Mouse (Mus musculus) neural tube, embryonic 11.5 days (tissue): Measurements from ENCODE around the gene Col9a2. TPM values are rescaled to one million over a fixed set of nuclear protein-coding genes. Genes with fewer than 3 reads are reported as not detected.

Source experiments
- ATAC-seq: fragments of 200-750 bp; cut with Nextera tagmentation; 2 replicates; pipeline ENCODE4 v1.8.0; 2017; ENCODE audit warnings: moderate number of reproducible peaks, mild to moderate bottlenecking, moderate TSS enrichment, moderate library complexity; ENCODE audit not compliant: insufficient read depth, low FRiP score, low TSS enrichment
- DNase-seq: peaks from one replicate; pipeline ENCODE4 v3.0.0-alpha.2; 2015; ENCODE audit warnings: low spot score
- H3K27ac ChIP-seq: fragments of 300-500 bp; sonication (generic); 2 replicates; pipeline ENCODE4 v1.5.1; 2014; ENCODE audit warnings: low read depth, mild to moderate bottlenecking, low read length
- H3K27me3 ChIP-seq: fragments of 300-500 bp; sonication (generic); 2 replicates; pipeline ENCODE4 v1.6.1; 2014; ENCODE audit warnings: mild to moderate bottlenecking, low read length, mixed read lengths; ENCODE audit not compliant: control insufficient read depth, insufficient read depth
- H3K36me3 ChIP-seq: fragments of 300-500 bp; sonication (generic); 2 replicates; pipeline ENCODE4 v1.6.1; 2014; ENCODE audit warnings: mild to moderate bottlenecking, low read length, moderate library complexity, mixed read lengths; ENCODE audit not compliant: control insufficient read depth, insufficient read depth
- H3K4me1 ChIP-seq: fragments of 300-500 bp; sonication (generic); 2 replicates; pipeline ENCODE4 v1.6.1; 2014; ENCODE audit warnings: low read length, mixed read lengths; ENCODE audit not compliant: control insufficient read depth, insufficient read depth
- H3K4me2 ChIP-seq: fragments of 300-500 bp; sonication (generic); 2 replicates; pipeline ENCODE4 v1.6.1; 2014; ENCODE audit warnings: low read depth, mild to moderate bottlenecking, moderate library complexity
- H3K4me3 ChIP-seq: fragments of 300-500 bp; sonication (generic); 2 replicates; pipeline ENCODE4 v1.5.1; 2014; ENCODE audit warnings: low read depth, low read length
- H3K9ac ChIP-seq: fragments of 300-500 bp; sonication (generic); 2 replicates; pipeline ENCODE4 v1.6.1; 2014; ENCODE audit warnings: mild to moderate bottlenecking, low read length
- H3K9me3 ChIP-seq: fragments of 300-500 bp; sonication (generic); 2 replicates; pipeline ENCODE4 v1.6.1; 2016; ENCODE audit warnings: low read length; ENCODE audit not compliant: control insufficient read depth
- WGBS: fragments of 180-500 bp; shearing (Covaris S2); extraction: QIAGEN DNeasy Blood & Tissue Kit; methylation state at CpG from one replicate; pipeline ENCODE4 v1.1.7; 2014; 5-methylcytosine and 5-hydroxymethylcytosine counted together
- polyA plus RNA-seq: library from polyadenylated mRNA; unstranded; fragments of >200 nt; fragmentation: Nextera tagmentation; extraction: Ambion mirVana; gene quantifications from 2 replicates; pipeline ENCODE4 v1.2.1, GENCODE M21; 2014

The Col9a2 gene
- polyA plus RNA-seq, 1 experiment from 2014 or later = 8.5 TPM

GRCm38 (mm10) chr4:121028659-121029392, 10.4 kb upstream of the Col9a2 start:
- no peak overlapping the region for H3K9ac ChIP-seq
- ATAC-seq = no peak
- no peaks in the 10 kb centered on the region for H3K9me3 ChIP-seq
- no peaks in the 10 kb centered on the region for H3K36me3 ChIP-seq
- H3K4me3 ChIP-seq = no peak overlapping the region
- peak; percentile 76 for DNase-seq
- WGBS = 30% methylated on average over 14 of the region's 14 CpGs
- no peaks in the 10 kb centered on the region for H3K27me3 ChIP-seq
- no peak overlapping the region for H3K27ac ChIP-seq
- no peaks in the 10 kb centered on the region for H3K4me1 ChIP-seq
- no peak overlapping the region for H3K4me2 ChIP-seq

GRCm38 (mm10) chr4:121029632-121030031, 9.6 kb upstream of the Col9a2 start:
- no peak for DNase-seq
- H3K27ac ChIP-seq = no peak overlapping the region
- no peaks in the 10 kb centered on the region for H3K27me3 ChIP-seq
- no peak overlapping the region for H3K9ac ChIP-seq
- no peak overlapping the region for H3K4me2 ChIP-seq
- no peaks in the 10 kb centered on the region for H3K9me3 ChIP-seq
- H3K36me3 ChIP-seq = no peaks in the 10 kb centered on the region
- WGBS = 78% methylated on average over 3 of the region's 3 CpGs
- H3K4me1 ChIP-seq = no peaks in the 10 kb centered on the region
- H3K4me3 ChIP-seq = no peak overlapping the region
- ATAC-seq = no peak

GRCm38 (mm10) chr4:121031440-121031839, 7.7 kb upstream of the Col9a2 start:
- WGBS = 59% methylated on average over 4 of the region's 4 CpGs
- ATAC-seq = no peak
- Histone ChIP-seq H3K27me3 (no peaks in the 10 kb centered on the region), H3K4me2 (no peak overlapping the region), H3K9me3 (no peaks in the 10 kb centered on the region), H3K9ac (no peak overlapping the region), H3K4me3 (no peak overlapping the region), H3K4me1 (no peaks in the 10 kb centered on the region), H3K27ac (no peak overlapping the region), H3K36me3 (no peaks in the 10 kb centered on the region)
- no peak for DNase-seq

- DNase-seq = no peak
- no peak for ATAC-seq
- Histone ChIP-seq H3K27ac (no peak overlapping the region), H3K36me3 (no peaks in the 10 kb centered on the region), H3K4me3 (no peak overlapping the region), H3K9me3 (no peaks in the 10 kb centered on the region), H3K27me3 (no peaks in the 10 kb centered on the region), H3K4me2 (no peak overlapping the region), H3K9ac (no peak overlapping the region), H3K4me1 (no peaks in the 10 kb centered on the region)
- WGBS = 80% methylated on average over 2 of the region's 2 CpGs
Observed at GRCm38 (mm10) chr4:121033006-121033405, 6.2 kb upstream of the Col9a2 start.

- Histone ChIP-seq H3K4me1 (peaks cover 16% of the 10 kb centered on the region), H3K9ac (peak overlapping the region; percentile 64), H3K4me2 (peak overlapping the region; percentile 68), H3K4me3 (peak overlapping the region; percentile 37; the same call in 1 of the 2 replicates), H3K9me3 (no peaks in the 10 kb centered on the region), H3K27ac (peak overlapping the region; percentile 17; the same call in 1 of the 2 replicates), H3K27me3 (peaks cover 12% of the 10 kb centered on the region), H3K36me3 (no peaks in the 10 kb centered on the region)
- WGBS = 60% methylated on average over 14 of the region's 14 CpGs
- ATAC-seq (no peak), DNase-seq (no peak)
Observed at GRCm38 (mm10) chr4:121040323-121040722, 1.1 kb downstream of the Col9a2 start.

- Histone ChIP-seq H3K4me3 (no peak overlapping the region), H3K9me3 (no peaks in the 10 kb centered on the region), H3K4me2 (no peak overlapping the region; the same call in 1 of the 2 replicates), H3K4me1 (peaks cover 16% of the 10 kb centered on the region), H3K27ac (peak overlapping the region; percentile 36; the same call in 1 of the 2 replicates), H3K36me3 (no peaks in the 10 kb centered on the region), H3K27me3 (peaks cover 12% of the 10 kb centered on the region), H3K9ac (peak overlapping the region; percentile 27; the same call in 1 of the 2 replicates)
- 8% methylated on average over 18 of the region's 18 CpGs for WGBS
- peak; percentile 70 for ATAC-seq
- peak; percentile 77 for DNase-seq
Observed at GRCm38 (mm10) chr4:121040897-121041671, 1.9 kb downstream of the Col9a2 start.

- WGBS = 54% methylated on average over 5 of the region's 5 CpGs
- no peak overlapping the region for H3K4me2 ChIP-seq
- H3K4me1 ChIP-seq = peaks cover 16% of the 10 kb centered on the region
- H3K27ac ChIP-seq = no peak overlapping the region
- no peaks in the 10 kb centered on the region for H3K9me3 ChIP-seq
- ATAC-seq (no peak), DNase-seq (no peak)
- no peak overlapping the region for H3K4me3 ChIP-seq
- no peaks in the 10 kb centered on the region for H3K36me3 ChIP-seq
- H3K9ac ChIP-seq = no peak overlapping the region
- peaks cover 12% of the 10 kb centered on the region for H3K27me3 ChIP-seq
Observed at GRCm38 (mm10) chr4:121042472-121042871, 3.3 kb downstream of the Col9a2 start.

GRCm38 (mm10) chr4:121042946-121043345, 3.8 kb downstream of the Col9a2 start:
- Histone ChIP-seq H3K4me1 (peaks cover 16% of the 10 kb centered on the region), H3K36me3 (no peaks in the 10 kb centered on the region; the same call in 1 of the 2 replicates), H3K4me3 (no peak overlapping the region), H3K4me2 (no peak overlapping the region), H3K27me3 (peaks cover 12% of the 10 kb centered on the region), H3K9me3 (no peaks in the 10 kb centered on the region), H3K9ac (no peak overlapping the region), H3K27ac (no peak overlapping the region)
- ATAC-seq (no peak), DNase-seq (no peak)
- 59% methylated on average over 3 of the region's 3 CpGs for WGBS
